Mouse (Mus musculus) neural tube, embryonic 13.5 days (tissue): Measurements from ENCODE around the gene Olfr315. TPM values are rescaled to one million over a fixed set of nuclear protein-coding genes. Genes with fewer than 3 reads are reported as not detected.

ENCODE experiments used
- polyA plus RNA-seq: library from polyadenylated mRNA; unstranded; fragments of >200 nt; fragmentation: Nextera tagmentation; extraction: Ambion mirVana; gene quantifications from 2 replicates; pipeline ENCODE4 v1.2.1, GENCODE M21; 2015

The Olfr315 gene
- polyA plus RNA-seq, 1 experiment from 2014 or later, result not detected

Other genes starting within 250 kb of the Olfr315 start
- gene Olfr330, start 238.4 kb upstream of the Olfr315 start, polyA plus RNA-seq, result not detected in 2 replicates
- not detected in 2 replicates for gene Olfr329-ps, start 226.8 kb upstream of the Olfr315 start, polyA plus RNA-seq
- gene Olfr328, start 217.6 kb upstream of the Olfr315 start, polyA plus RNA-seq, result not detected in 2 replicates
- gene Olfr224, start 202.6 kb upstream of the Olfr315 start, polyA plus RNA-seq, result 0.14 TPM in 1 of 2 replicates, not detected in the other
- gene Olfr325, start 195.5 kb upstream of the Olfr315 start, polyA plus RNA-seq, result not detected in 2 replicates
- 0.08 TPM in 1 of 2 replicates, not detected in the other for gene Olfr324, start 178.1 kb upstream of the Olfr315 start, polyA plus RNA-seq
- not detected in 2 replicates for gene 2210407C18Rik, start 157.1 kb upstream of the Olfr315 start, polyA plus RNA-seq
- not detected in 2 replicates for gene Olfr323, start 142.7 kb upstream of the Olfr315 start, polyA plus RNA-seq
- 0.11 and 0.22 TPM in 2 replicates for gene Trim58, start 132.7 kb upstream of the Olfr315 start, polyA plus RNA-seq
- gene Olfr322, start 114.4 kb upstream of the Olfr315 start, polyA plus RNA-seq, result 0.07 TPM in 1 of 2 replicates, not detected in the other
- not detected in 2 replicates for gene Olfr320, start 92.1 kb upstream of the Olfr315 start, polyA plus RNA-seq
- not detected in 2 replicates for gene Olfr319, start 74.0 kb upstream of the Olfr315 start, polyA plus RNA-seq
- gene Olfr318, start 49.2 kb upstream of the Olfr315 start, polyA plus RNA-seq, result not detected in 2 replicates
- gene Olfr317, start 34.0 kb upstream of the Olfr315 start, polyA plus RNA-seq, result 0.14 and 0.20 TPM in 2 replicates
- gene Olfr316, start 20.5 kb upstream of the Olfr315 start, polyA plus RNA-seq, result not detected in 2 replicates
- not detected in 2 replicates for gene Olfr314, start 9.8 kb downstream of the Olfr315 start, polyA plus RNA-seq
- gene Fam183b, start 28.8 kb downstream of the Olfr315 start, polyA plus RNA-seq, result 7.7 and 7.8 TPM in 2 replicates
- not detected in 2 replicates for gene Olfr313, start 41.8 kb downstream of the Olfr315 start, polyA plus RNA-seq
- gene Olfr312, start 56.0 kb downstream of the Olfr315 start, polyA plus RNA-seq, result not detected in 2 replicates
- not detected in 2 replicates for gene Olfr311, start 66.1 kb downstream of the Olfr315 start, polyA plus RNA-seq
- 19.1 and 22.3 TPM in 2 replicates for gene Gm12258, start 74.0 kb downstream of the Olfr315 start, polyA plus RNA-seq
- gene 2810021J22Rik, start 94.0 kb downstream of the Olfr315 start, polyA plus RNA-seq, result 11.1 and 13.0 TPM in 2 replicates
- gene Zfp39, start 131.0 kb downstream of the Olfr315 start, polyA plus RNA-seq, result 6.3 and 7.8 TPM in 2 replicates
- gene Btnl10, start 144.7 kb downstream of the Olfr315 start, polyA plus RNA-seq, result not detected in 2 replicates
- 576 and 601 TPM in 2 replicates for gene Rnf187, start 165.7 kb downstream of the Olfr315 start, polyA plus RNA-seq
- 278 and 296 TPM in 2 replicates for gene Hist3h2ba, start 175.7 kb downstream of the Olfr315 start, polyA plus RNA-seq
- 124 and 126 TPM in 2 replicates for gene Hist3h2a, start 181.5 kb downstream of the Olfr315 start, polyA plus RNA-seq
- gene Trim17, start 181.5 kb downstream of the Olfr315 start, polyA plus RNA-seq, result 0.90 and 1.3 TPM in 2 replicates
- gene Trim11, start 204.9 kb downstream of the Olfr315 start, polyA plus RNA-seq, result 19.7 and 20.2 TPM in 2 replicates